In genomic region chr3:153911882-153912440, GRCm38 (mm10) we compare ENCODE assay signal across 8 mouse cellular contexts. TPM values are rescaled to one million over a fixed set of nuclear protein-coding genes. Genes with fewer than 3 reads are reported as not detected.
DNase-seq lines count a peak whose midpoint lies in the region; ATAC-seq lines count a peak whose summit lies in the region.

No protein-coding gene starts in this region.

- 1% methylated on average over 12 of the region's 12 CpGs for WGBS in kidney, embryonic 15.5 days
- 5% methylated on average over 12 of the region's 12 CpGs for WGBS in hindbrain, embryonic 13.5 days
- 2% methylated on average over 12 of the region's 12 CpGs for WGBS in midbrain, embryonic 15.5 days

- peak overlapping the region; percentile 78 for H3K4me2 ChIP-seq in kidney, embryonic 15.5 days
- H3K4me2 ChIP-seq in hindbrain, embryonic 13.5 days: peak overlapping the region; percentile 90
- H3K4me2 ChIP-seq in midbrain, embryonic 15.5 days: peak overlapping the region; percentile 80

- H3K27me3 ChIP-seq in kidney, embryonic 15.5 days: no peaks in the 10 kb centered on the region
- no peaks in the 10 kb centered on the region for H3K27me3 ChIP-seq in hindbrain, embryonic 13.5 days
- H3K27me3 ChIP-seq in midbrain, embryonic 15.5 days (replicated peaks): no peaks in the 10 kb centered on the region

- intact Hi-C loops in left cerebral cortex, postnatal 25 days (cut with DNase I): loop anchor here (2.0 kb wide), 1 partner anchor 33 kb away; the partner anchor contains the start of gene Acadm

- H3K4me1 ChIP-seq in kidney, embryonic 15.5 days: peaks cover 44% of the 10 kb centered on the region
- H3K4me1 ChIP-seq in hindbrain, embryonic 13.5 days (replicated peaks): peaks cover 52% of the 10 kb centered on the region
- peaks cover 29% of the 10 kb centered on the region for H3K4me1 ChIP-seq in midbrain, embryonic 15.5 days

- DNase-seq in kidney, postnatal 25 days: no peak
- DNase-seq in ZHBTc4 (ENCODE audit: low read depth, low spot score): peak; percentile 16
- no peak for DNase-seq in left cerebral cortex, postnatal 25 days (ENCODE audit: low spot score in 2 of 2)
- DNase-seq in spleen, postnatal 14 days (ENCODE audit: low spot score in 2 of 2): no peak
- no peak for DNase-seq in thymus, postnatal 25 days

- ATAC-seq in kidney, embryonic 15.5 days (replicated peaks; ENCODE audit: low FRiP score): no peak
- no peak for ATAC-seq in hindbrain, embryonic 13.5 days (ENCODE audit: low FRiP score)
- no peak for ATAC-seq in midbrain, embryonic 15.5 days (replicated peaks)

- H3K4me3 ChIP-seq in kidney, embryonic 15.5 days (replicated peaks): peak overlapping the region; percentile 93
- peak overlapping the region; percentile 90 for H3K4me3 ChIP-seq in hindbrain, embryonic 13.5 days
- H3K4me3 ChIP-seq in midbrain, embryonic 15.5 days: peak overlapping the region; percentile 81

- H3K9ac ChIP-seq in kidney, embryonic 15.5 days: peak overlapping the region; percentile 98
- H3K9ac ChIP-seq in hindbrain, embryonic 13.5 days: peak overlapping the region; percentile 94
- H3K9ac ChIP-seq in midbrain, embryonic 15.5 days: peak overlapping the region; percentile 93

- H3K9me3 ChIP-seq in kidney, embryonic 15.5 days (replicated peaks): no peaks in the 10 kb centered on the region
- H3K9me3 ChIP-seq in hindbrain, embryonic 13.5 days: no peaks in the 10 kb centered on the region
- H3K9me3 ChIP-seq in midbrain, embryonic 15.5 days: no peaks in the 10 kb centered on the region

- H3K36me3 ChIP-seq in kidney, embryonic 15.5 days: peaks cover 46% of the 10 kb centered on the region
- H3K36me3 ChIP-seq in hindbrain, embryonic 13.5 days: peaks cover 38% of the 10 kb centered on the region
- H3K36me3 ChIP-seq in midbrain, embryonic 15.5 days (replicated peaks): peaks cover 26% of the 10 kb centered on the region

- H3K27ac ChIP-seq in kidney, embryonic 15.5 days: peak overlapping the region; percentile 96
- H3K27ac ChIP-seq in hindbrain, embryonic 13.5 days: peak overlapping the region; percentile 96
- H3K27ac ChIP-seq in midbrain, embryonic 15.5 days: peak overlapping the region; percentile 96; the same call in 1 of the 2 replicates

RNA-seq across cellular contexts. Expression of gene Rabggtb, which starts 0.8 kb away (rescaled TPM):
- polyA plus RNA-seq in kidney, embryonic 15.5 days (2015; fragmentation: Nextera tagmentation; extraction: Ambion mirVana): 50.3 and 56.1 TPM in 2 replicates
- polyA plus RNA-seq in hindbrain, embryonic 13.5 days (2015; fragmentation: Nextera tagmentation; extraction: Ambion mirVana): 44.9 and 46.1 TPM in 2 replicates
- 49.5 and 51.3 TPM in 2 replicates for polyA plus RNA-seq in midbrain, embryonic 15.5 days (2015; fragmentation: Nextera tagmentation; extraction: Ambion mirVana)
- 10 to 100 TPM; 64.9 TPM for total RNA-seq in left cerebral cortex, postnatal 25 days (2021)

RNA-seq across cellular contexts. Expression of gene Msh4, which starts 6.0 kb away (rescaled TPM):
- polyA plus RNA-seq in kidney, embryonic 15.5 days (2015; fragmentation: Nextera tagmentation; extraction: Ambion mirVana): 0.06 and 0.14 TPM in 2 replicates
- polyA plus RNA-seq in hindbrain, embryonic 13.5 days (2015; fragmentation: Nextera tagmentation; extraction: Ambion mirVana): 0.09 and 0.25 TPM in 2 replicates
- 0.17 and 0.22 TPM in 2 replicates for polyA plus RNA-seq in midbrain, embryonic 15.5 days (2015; fragmentation: Nextera tagmentation; extraction: Ambion mirVana)
- under 1 TPM; 0.25 to 0.50 TPM for total RNA-seq in left cerebral cortex, postnatal 25 days (2021)

RNA-seq across cellular contexts. Expression of gene Acadm, which starts 32.5 kb away (rescaled TPM):
- polyA plus RNA-seq in kidney, embryonic 15.5 days (2015; fragmentation: Nextera tagmentation; extraction: Ambion mirVana): 113 and 122 TPM in 2 replicates
- 55.6 and 63.7 TPM in 2 replicates for polyA plus RNA-seq in hindbrain, embryonic 13.5 days (2015; fragmentation: Nextera tagmentation; extraction: Ambion mirVana)
- 55.8 and 56.2 TPM in 2 replicates for polyA plus RNA-seq in midbrain, embryonic 15.5 days (2015; fragmentation: Nextera tagmentation; extraction: Ambion mirVana)
- 10 to 100 TPM; 39.9 to 46.3 TPM for total RNA-seq in left cerebral cortex, postnatal 25 days (2021)
